Mouse (Mus musculus): ENCODE results near the gene Prr29. TPM values are rescaled to one million over a fixed set of nuclear protein-coding genes. Genes with fewer than 3 reads are reported as not detected.
A peak's percentile ranks its signal among the peaks of the same experiment; 100 is the strongest.

Gene Prr29
- polyA plus RNA-seq, 1 experiment from 2014 or later, result not detected

DNA sequence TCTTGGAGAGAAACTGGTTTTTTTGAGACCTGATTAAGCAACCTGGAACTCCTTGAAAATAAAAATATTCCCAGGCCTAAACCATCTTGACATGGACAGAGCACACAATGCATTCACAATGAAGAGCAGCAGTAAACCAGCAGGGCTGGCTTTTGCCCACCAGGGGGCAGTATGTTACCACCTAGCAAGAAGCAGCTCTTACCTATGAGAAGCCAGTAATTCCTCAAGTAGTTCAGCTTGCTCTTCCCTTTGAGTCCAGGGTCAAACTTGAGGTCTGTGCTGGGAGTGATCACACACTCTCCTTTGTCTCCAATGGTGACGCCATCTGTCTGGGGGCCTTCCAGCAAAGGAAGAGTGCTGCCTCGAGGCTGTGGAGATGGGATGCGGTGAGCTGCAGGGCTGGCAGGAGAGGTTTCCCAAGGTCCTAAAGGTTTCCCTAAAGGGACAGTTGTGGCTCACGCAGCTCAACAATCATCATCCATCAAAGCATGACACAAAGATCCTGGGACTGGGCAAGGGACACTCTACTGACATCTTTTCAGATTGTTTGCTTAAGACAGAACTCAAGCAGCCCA lies 53.4 kb downstream of the Prr29 start:
- Histone ChIP-seq H3K27me3 (ENCODE audit: poor library complexity, severe bottlenecking) (no peaks in the 10 kb centered on the region), H3K4me3 (no peak overlapping the region), H3K4me1 (peaks cover 3% of the 10 kb centered on the region; the same call in 1 of the 2 replicates), H3K36me3 (replicated peaks) (peaks cover 21% of the 10 kb centered on the region; the same call in 1 of the 2 replicates), H3K9me3 (no peaks in the 10 kb centered on the region), H3K27ac (0 out of 2 replicates have a peak overlapping the region, but pooled peaks have one; percentile 20)
- DNase-seq (ENCODE audit: extremely low spot score, low spot score), result peak; percentile 86
- 50% methylated on average over 4 of the region's 4 CpGs for WGBS

DNA sequence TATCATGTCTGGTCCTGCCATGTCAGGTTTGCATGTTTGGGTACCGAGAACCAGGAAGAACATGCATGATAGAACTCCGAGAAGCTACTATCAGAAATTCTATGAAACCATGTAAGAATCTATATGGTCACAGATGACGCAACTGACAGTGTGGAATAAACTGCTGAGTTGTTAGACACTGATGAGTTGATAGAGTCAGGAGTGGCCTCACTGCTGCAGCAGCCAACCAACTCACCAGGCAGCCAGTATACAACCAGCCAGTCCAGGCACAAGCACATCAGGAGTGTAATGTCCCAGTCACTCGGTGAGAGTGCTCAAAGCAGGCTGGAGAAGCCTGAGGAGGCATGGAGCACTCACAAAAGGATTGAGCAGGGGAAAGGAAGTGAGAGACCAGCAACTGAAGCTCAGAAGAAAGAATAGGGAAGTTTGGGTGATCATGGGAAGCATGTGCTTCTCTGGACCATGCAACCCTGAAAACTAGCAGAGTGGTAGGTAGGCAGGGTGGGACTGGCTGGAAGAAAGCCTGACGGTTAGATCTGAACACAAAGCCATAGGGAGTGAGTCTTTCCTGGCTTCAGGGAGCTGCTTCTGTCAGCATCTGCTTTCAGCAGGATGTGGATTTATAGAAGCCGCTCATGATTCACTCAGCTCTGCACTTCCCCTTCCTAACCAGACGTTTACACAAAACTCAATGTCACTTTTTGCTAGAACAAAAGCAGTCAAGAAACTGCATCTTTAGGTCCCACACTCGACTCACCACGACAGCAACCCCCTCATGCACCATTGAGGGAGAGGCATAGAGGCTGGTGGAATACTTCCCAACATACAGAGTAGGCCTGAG lies 54.2 kb downstream of the Prr29 start:
- Histone ChIP-seq H3K36me3 (replicated peaks) (peaks cover 17% of the 10 kb centered on the region; the same call in 1 of the 2 replicates), H3K9me3 (no peaks in the 10 kb centered on the region), H3K4me1 (peaks cover 3% of the 10 kb centered on the region; the same call in 1 of the 2 replicates), H3K27ac (no peak overlapping the region), H3K27me3 (ENCODE audit: poor library complexity, severe bottlenecking) (no peaks in the 10 kb centered on the region), H3K4me3 (no peak overlapping the region)
- DNase-seq (ENCODE audit: extremely low spot score, low spot score), result no peak
- 87% methylated on average over 9 of the region's 9 CpGs for WGBS

GRCm38 (mm10) chr11:106425201-106425600 lies 59.9 kb downstream of the Prr29 start:
- H3K36me3 ChIP-seq (replicated peaks), result peaks cover 21% of the 10 kb centered on the region; the same call in 1 of the 2 replicates
- no peak overlapping the region for H3K27ac ChIP-seq
- H3K4me1 ChIP-seq, result no peaks in the 10 kb centered on the region
- no peaks in the 10 kb centered on the region for H3K9me3 ChIP-seq
- WGBS, result 90% methylated on average over 5 of the region's 5 CpGs
- no peaks in the 10 kb centered on the region for H3K27me3 ChIP-seq (ENCODE audit: poor library complexity, severe bottlenecking)
- DNase-seq (ENCODE audit: extremely low spot score, low spot score), result no peak
- H3K4me3 ChIP-seq, result no peak overlapping the region

GRCm38 (mm10) chr11:106426447-106426846 lies 61.2 kb downstream of the Prr29 start:
- no peak for DNase-seq (ENCODE audit: extremely low spot score, low spot score)
- Histone ChIP-seq H3K27ac (no peak overlapping the region), H3K9me3 (no peaks in the 10 kb centered on the region), H3K27me3 (ENCODE audit: poor library complexity, severe bottlenecking) (no peaks in the 10 kb centered on the region), H3K36me3 (replicated peaks) (peaks cover 20% of the 10 kb centered on the region; the same call in 1 of the 2 replicates), H3K4me3 (no peak overlapping the region), H3K4me1 (no peaks in the 10 kb centered on the region)
- 91% methylated on average over 4 of the region's 4 CpGs for WGBS

Other genes starting within 250 kb of the Prr29 start
- 0.82 TPM in 1 of 2 replicates, not detected in the other for gene Gm10840, start 204.6 kb upstream of the Prr29 start, polyA plus RNA-seq (2016; fragmentation: Nextera tagmentation; extraction: Ambion mirVana)
- 364 and 375 TPM in 2 replicates for gene Limd2, start 204.6 kb upstream of the Prr29 start, polyA plus RNA-seq (2016; fragmentation: Nextera tagmentation; extraction: Ambion mirVana)
- gene Strada, start 163.3 kb upstream of the Prr29 start, polyA plus RNA-seq (2016; fragmentation: Nextera tagmentation; extraction: Ambion mirVana), result 41.4 and 41.9 TPM in 2 replicates
- gene Ccdc47, start 149.1 kb upstream of the Prr29 start, polyA plus RNA-seq (2016; fragmentation: Nextera tagmentation; extraction: Ambion mirVana), result 77.3 and 77.4 TPM in 2 replicates
- 105 and 109 TPM in 2 replicates for gene Ddx42, start 148.5 kb upstream of the Prr29 start, polyA plus RNA-seq (2016; fragmentation: Nextera tagmentation; extraction: Ambion mirVana)
- 101 and 102 TPM in 2 replicates for gene Ftsj3, start 109.4 kb upstream of the Prr29 start, polyA plus RNA-seq (2016; fragmentation: Nextera tagmentation; extraction: Ambion mirVana)
- 431 and 435 TPM in 2 replicates for gene Psmc5, start 109.3 kb upstream of the Prr29 start, polyA plus RNA-seq (2016; fragmentation: Nextera tagmentation; extraction: Ambion mirVana)
- 20.5 and 20.7 TPM in 2 replicates for gene Smarcd2, start 92.5 kb upstream of the Prr29 start, polyA plus RNA-seq (2016; fragmentation: Nextera tagmentation; extraction: Ambion mirVana)
- 0.15 TPM in 2 replicates for gene Tcam1, start 88.8 kb upstream of the Prr29 start, polyA plus RNA-seq (2016; fragmentation: Nextera tagmentation; extraction: Ambion mirVana)
- gene Gh, start 63.6 kb upstream of the Prr29 start, polyA plus RNA-seq (2016; fragmentation: Nextera tagmentation; extraction: Ambion mirVana), result not detected in 2 replicates
- 0.82 and 1.2 TPM in 2 replicates for gene Cd79b, start 50.7 kb upstream of the Prr29 start, polyA plus RNA-seq (2016; fragmentation: Nextera tagmentation; extraction: Ambion mirVana)
- 0.07 TPM in 1 of 2 replicates, not detected in the other for gene Scn4a, start 12.2 kb upstream of the Prr29 start, polyA plus RNA-seq (2016; fragmentation: Nextera tagmentation; extraction: Ambion mirVana)
- 14.8 and 17.5 TPM in 2 replicates for gene Icam2, start 22.6 kb downstream of the Prr29 start, polyA plus RNA-seq (2016; fragmentation: Nextera tagmentation; extraction: Ambion mirVana)
- 4.6 and 5.3 TPM in 2 replicates for gene Ern1, start 122.4 kb downstream of the Prr29 start, polyA plus RNA-seq (2016; fragmentation: Nextera tagmentation; extraction: Ambion mirVana)
- gene Tex2, start 248.0 kb downstream of the Prr29 start, polyA plus RNA-seq (2016; fragmentation: Nextera tagmentation; extraction: Ambion mirVana), result 6.2 and 6.4 TPM in 2 replicates

Measured in forebrain, embryonic 10.5 days (tissue).